Mouse (Mus musculus): ENCODE measurements around the gene Tuba3b.

DNA sequence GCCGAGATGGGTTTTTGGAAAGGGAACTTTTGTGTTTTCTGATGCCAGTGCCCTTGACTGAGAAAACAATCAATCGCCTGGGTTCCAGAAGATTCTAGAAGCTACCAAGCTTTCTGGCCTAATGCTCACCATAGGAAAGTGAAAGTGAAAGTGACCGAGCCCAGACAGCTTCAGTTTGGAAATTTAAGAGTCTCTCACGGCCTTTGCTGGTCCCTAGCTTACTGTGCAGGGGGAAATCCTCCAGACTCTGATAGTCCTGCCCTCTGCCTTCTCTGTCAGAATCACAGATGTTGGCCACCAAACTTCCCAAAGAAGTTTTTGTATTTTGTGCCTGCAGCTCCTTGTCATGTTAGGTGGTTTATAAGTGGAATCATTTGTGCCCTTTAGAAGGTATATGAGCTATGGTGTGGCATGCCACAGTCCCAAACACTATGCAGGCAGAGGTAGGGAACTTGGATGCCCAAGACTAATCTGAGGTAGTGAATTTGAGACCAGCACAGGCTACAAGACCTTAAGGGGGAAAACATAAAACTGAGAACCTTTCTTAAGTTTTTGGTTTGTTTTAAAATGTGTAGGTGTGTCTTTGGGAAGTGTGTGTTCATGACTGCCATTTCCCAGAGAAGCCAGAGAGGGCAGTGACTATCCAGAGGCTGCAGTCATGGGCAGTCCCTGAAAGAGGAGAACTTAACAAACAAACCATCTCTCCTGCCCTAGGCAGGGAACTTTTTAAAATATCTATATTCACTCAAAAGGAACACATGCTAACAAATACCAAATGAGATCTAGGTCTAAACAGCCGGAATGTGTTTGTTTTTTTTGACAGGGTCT, 1.1 kb downstream of the Tuba3b start:
- TF ChIP-seq CTCF (IDR thresholded peaks at IDR 0.05; ENCODE audit: control insufficient read depth, insufficient read depth, insufficient read length): no peak
- TF ChIP-seq USF1 (IDR thresholded peaks at IDR 0.05; ENCODE audit: low read depth): no peak
- no peak for TF ChIP-seq MYOD1 (IDR thresholded peaks at IDR 0.05; ENCODE audit: control insufficient read depth, insufficient read length, low read depth)
- TF ChIP-seq CEBPB (IDR thresholded peaks at IDR 0.05; ENCODE audit: low read depth): no peak
- no peak for TF ChIP-seq FOSL1 (IDR thresholded peaks at IDR 0.05; ENCODE audit: insufficient read depth, low read length, poor library complexity, severe bottlenecking)
- TF ChIP-seq MAX (IDR thresholded peaks at IDR 0.05): no peak
- no peak for TF ChIP-seq MYOG (IDR thresholded peaks at IDR 0.05; ENCODE audit: control insufficient read depth, extremely low read depth, insufficient read length)

Data from C2C12 (cell line).